Comparison of ENCODE assay signal across 23 mouse cellular contexts in genomic region chr1:149323095-149323494, GRCm38 (mm10).
"Had no signal": no experiment of that assay in that cellular context is flagged by ENCODE, and none has a peak within 500 bp of the region (broad histone marks: within the 10 kb centered on the region; RNA-seq: fewer than 3 reads in every experiment).

No protein-coding gene starts in this region.

- H3K4me1 ChIP-seq: limb, embryonic 10.5 days; limb, embryonic 12.5 days; limb, embryonic 13.5 days; limb, embryonic 15.5 days; liver, embryonic 12.5 days; liver, embryonic 13.5 days; liver, embryonic 15.5 days; lung, embryonic 15.5 days; megakaryocyte, embryonic 14.5 days; midbrain, embryonic 10.5 days; midbrain, embryonic 12.5 days; midbrain, embryonic 13.5 days; midbrain, embryonic 15.5 days; neural tube, embryonic 12.5 days had no signal

- H3K4me2 ChIP-seq: limb, embryonic 12.5 days; limb, embryonic 13.5 days; limb, embryonic 15.5 days; liver, embryonic 11.5 days; liver, embryonic 12.5 days; liver, embryonic 13.5 days; liver, embryonic 15.5 days; lung, embryonic 14.5 days; lung, embryonic 15.5 days; midbrain, embryonic 11.5 days; midbrain, embryonic 12.5 days; midbrain, embryonic 13.5 days; midbrain, embryonic 15.5 days; neural tube, embryonic 12.5 days had no signal

- ATAC-seq: liver, embryonic 12.5 days; liver, postnatal 0 days; lung, postnatal 0 days; midbrain, embryonic 13.5 days; midbrain, embryonic 15.5 days; midbrain, embryonic 16.5 days had no signal

- H3K4me3 ChIP-seq: limb, embryonic 10.5 days; limb, embryonic 12.5 days; limb, embryonic 13.5 days; limb, embryonic 15.5 days; liver, embryonic 12.5 days; liver, embryonic 13.5 days; liver, embryonic 15.5 days; lung, embryonic 15.5 days; megakaryocyte, embryonic 14.5 days; midbrain, embryonic 10.5 days; midbrain, embryonic 12.5 days; midbrain, embryonic 13.5 days; midbrain, embryonic 15.5 days; myocyte; neural tube, embryonic 12.5 days had no signal

- H3K9ac ChIP-seq: limb, embryonic 12.5 days; limb, embryonic 13.5 days; limb, embryonic 15.5 days; liver, embryonic 12.5 days; liver, embryonic 13.5 days; liver, embryonic 14.5 days; liver, embryonic 15.5 days; liver, postnatal 0 days; lung, embryonic 14.5 days; lung, embryonic 15.5 days; midbrain, embryonic 12.5 days; midbrain, embryonic 13.5 days; midbrain, embryonic 15.5 days; neural tube, embryonic 12.5 days had no signal

- H3K27me3 ChIP-seq: limb, embryonic 12.5 days; limb, embryonic 13.5 days; limb, embryonic 15.5 days; liver, embryonic 12.5 days; liver, embryonic 13.5 days; liver, embryonic 15.5 days; lung, embryonic 15.5 days; megakaryocyte, embryonic 14.5 days; midbrain, embryonic 12.5 days; midbrain, embryonic 13.5 days; midbrain, embryonic 15.5 days; neural tube, embryonic 12.5 days had no signal

- H3K36me3 ChIP-seq: limb, embryonic 10.5 days; limb, embryonic 12.5 days; limb, embryonic 13.5 days; limb, embryonic 15.5 days; liver, embryonic 12.5 days; liver, embryonic 13.5 days; liver, embryonic 15.5 days; lung, embryonic 15.5 days; midbrain, embryonic 10.5 days; midbrain, embryonic 12.5 days; midbrain, embryonic 13.5 days; midbrain, embryonic 15.5 days; neural tube, embryonic 12.5 days had no signal

- H3K27ac ChIP-seq: limb, embryonic 10.5 days; limb, embryonic 12.5 days; limb, embryonic 13.5 days; limb, embryonic 15.5 days; liver, embryonic 12.5 days; liver, embryonic 13.5 days; liver, embryonic 14.5 days; liver, embryonic 15.5 days; lung, embryonic 15.5 days; macrophage; midbrain, embryonic 10.5 days; midbrain, embryonic 12.5 days; midbrain, embryonic 13.5 days; midbrain, embryonic 15.5 days; neural tube, embryonic 12.5 days had no signal

- H3K9me3 ChIP-seq: limb, embryonic 10.5 days; limb, embryonic 12.5 days; limb, embryonic 13.5 days; limb, embryonic 15.5 days; liver, embryonic 12.5 days; liver, embryonic 13.5 days; liver, embryonic 15.5 days; lung, embryonic 15.5 days; megakaryocyte, embryonic 14.5 days; midbrain, embryonic 10.5 days; midbrain, embryonic 12.5 days; midbrain, embryonic 13.5 days; midbrain, embryonic 15.5 days; neural tube, embryonic 12.5 days had no signal
